Mouse (Mus musculus): ENCODE measurements around the gene Krtap5-2.
"Not testable (repeated sequence)": the region's sequence is repeated elsewhere in the genome, so short reads cannot be mapped to it uniquely, and the experiment has no call there.

The Krtap5-2 gene

DNA sequence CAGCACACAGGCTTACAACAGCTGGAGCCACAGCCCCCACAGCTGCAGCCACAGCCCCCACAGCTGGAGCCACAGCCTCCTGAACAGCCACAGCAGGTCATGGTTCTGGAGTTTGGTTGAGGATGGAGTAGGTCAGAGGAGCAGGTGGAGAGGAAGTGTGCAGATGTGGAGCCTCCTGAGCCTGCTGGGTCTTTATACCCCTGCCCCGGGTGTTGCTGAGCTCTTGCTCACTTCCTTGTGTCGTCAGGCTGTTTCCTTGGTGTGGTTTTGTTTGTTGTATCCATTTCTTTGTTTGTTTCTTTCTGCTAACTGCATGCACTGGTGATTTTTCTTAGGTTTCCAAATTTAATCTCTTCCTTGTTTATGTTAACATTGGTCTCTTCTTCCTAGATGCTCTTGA is 39.9 kb downstream of the Krtap5-2 start, which contains the start of gene Gm39115:
Gene Gm39115 (minus strand): TSS at position 101 of the 400 bp plus-strand sequence.
- not testable (repeated sequence) for DNase-seq

DNA sequence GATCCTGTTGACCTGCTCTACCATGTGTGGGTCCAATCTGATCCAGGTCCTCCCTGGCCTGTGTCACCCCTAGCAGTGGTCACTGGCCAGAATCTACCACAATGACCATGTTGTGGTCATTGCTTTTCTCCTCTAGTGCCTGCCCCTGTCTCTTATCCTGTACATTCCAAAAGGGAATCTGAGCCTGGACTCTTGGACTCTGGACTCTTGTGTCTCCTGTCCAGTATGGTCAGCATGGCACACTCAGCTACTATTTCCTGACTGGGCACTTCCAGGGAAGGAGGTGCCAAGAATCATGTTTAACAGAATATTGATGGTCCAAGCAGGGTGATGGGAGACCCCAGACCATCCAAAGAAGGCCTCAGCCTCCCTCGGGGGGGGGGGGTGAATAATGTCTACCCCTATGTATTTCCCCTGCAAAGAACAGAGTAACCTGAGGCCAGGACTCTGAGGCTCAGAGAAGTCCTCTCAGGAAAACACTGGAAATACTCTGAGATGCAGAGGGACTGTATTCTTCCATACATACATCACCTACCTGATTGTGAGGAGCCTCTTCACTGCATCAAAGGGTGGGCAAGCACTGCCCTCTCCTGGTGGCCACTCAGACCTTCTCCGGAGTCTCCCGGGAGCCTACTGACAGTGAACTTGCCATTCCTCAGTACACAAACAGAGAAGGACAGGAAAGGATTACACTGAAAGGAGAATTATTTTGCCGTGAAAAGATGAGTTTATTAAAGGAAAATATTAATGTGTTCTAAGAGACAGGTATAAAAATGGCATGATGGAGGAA is 41.4 kb downstream of the Krtap5-2 start:
- no peak for DNase-seq

- no peak for DNase-seq
Observed at GRCm38 (mm10) chr7:142128843-142129242, 47.0 kb downstream of the Krtap5-2 start.

All from cerebellum, adult 9-11 months (tissue).